Mouse (Mus musculus): ENCODE data around the gene Gtsf1l. TPM values are rescaled to one million over a fixed set of nuclear protein-coding genes. Genes with fewer than 3 reads are reported as not detected.

The Gtsf1l gene
- total RNA-seq, 2 experiments from 2014 or later = not detected

- intact Hi-C loops (cut with DNase I) = no loop called here
Observed at GRCm38 (mm10) chr2:163056584-163056983, 31.1 kb downstream of the Gtsf1l start.

GRCm38 (mm10) chr2:163055715-163056114 lies 31.9 kb downstream of the Gtsf1l start:
- intact Hi-C loops (cut with DNase I) = no loop called here

More at GRCm38 (mm10) chr2:163056584-163056983, 31.1 kb downstream of the Gtsf1l start:
- DNase-seq (ENCODE audit: low spot score in 2 of 2) = no peak

GRCm38 (mm10) chr2:163054891-163055494 lies 32.7 kb downstream of the Gtsf1l start:
- intact Hi-C loops (cut with DNase I) = no loop called here
- DNase-seq (ENCODE audit: low spot score in 2 of 2) = no peak

More at GRCm38 (mm10) chr2:163055715-163056114, 31.9 kb downstream of the Gtsf1l start:
- DNase-seq (ENCODE audit: low spot score in 2 of 2) = no peak

- peak; percentile 75 to 83 for DNase-seq (ENCODE audit: low spot score in 2 of 2)
- intact Hi-C loops (cut with DNase I) = no loop called here
Observed at GRCm38 (mm10) chr2:163054335-163054840, 33.3 kb downstream of the Gtsf1l start, which contains the start of gene Mybl2. Gene Mybl2, plus strand, starts transcription at chr2:163054687.

- intact Hi-C loops (cut with DNase I) = no loop called here
- no peak for DNase-seq (ENCODE audit: low spot score in 2 of 2)
Observed at GRCm38 (mm10) chr2:163052826-163053225, 34.8 kb downstream of the Gtsf1l start.

- intact Hi-C loops (cut with DNase I) = no loop called here
- DNase-seq (ENCODE audit: low spot score in 2 of 2) = no peak
Observed at GRCm38 (mm10) chr2:163052101-163052500, 35.6 kb downstream of the Gtsf1l start.

GRCm38 (mm10) chr2:163051691-163052090 lies 36.0 kb downstream of the Gtsf1l start:
- no peak for DNase-seq (ENCODE audit: low spot score in 2 of 2)
- intact Hi-C loops (cut with DNase I) = no loop called here

GRCm38 (mm10) chr2:163049116-163049515 lies 38.5 kb downstream of the Gtsf1l start:
- no peak for DNase-seq (ENCODE audit: low spot score in 2 of 2)
- intact Hi-C loops (cut with DNase I) = loop anchor here (5.0 to 10.0 kb wide), 2 partner anchors 283 to 356 kb away; no protein-coding TSS in a partner anchor

GRCm38 (mm10) chr2:163048125-163048524 lies 39.5 kb downstream of the Gtsf1l start:
- peak; percentile 70 to 75 for DNase-seq (ENCODE audit: low spot score in 2 of 2)
- intact Hi-C loops (cut with DNase I) = loop anchor here (5.0 to 10.0 kb wide), 2 partner anchors 284 to 357 kb away; no protein-coding TSS in a partner anchor

- DNase-seq (ENCODE audit: low spot score in 2 of 2) = no peak
- intact Hi-C loops (cut with DNase I) = loop anchor here (10.0 kb wide), 1 partner anchor 365 kb away; no protein-coding TSS in a partner anchor
Observed at GRCm38 (mm10) chr2:163039940-163040339, 47.7 kb downstream of the Gtsf1l start.

Small RNA genes lying within 50 kb of the gene (microRNA-seq; reads per million reads assigned to microRNA genes)
- 0 reads per million in 2 experiments for gene Gm22174
- 0 reads per million in 2 experiments for gene Mir7003

Other genes starting within 250 kb of the Gtsf1l start
- gene Srsf6, start 156.3 kb downstream of the Gtsf1l start, total RNA-seq (2021) = 100 to 1,000 TPM; 112 to 115 TPM
- 10 to 100 TPM; 24.1 to 24.9 TPM for gene L3mbtl1, start 144.4 kb downstream of the Gtsf1l start, total RNA-seq (2021)
- 1 to 10 TPM in 1 of 2 experiments, under 1 TPM in 1; 0.55 to 1.1 TPM for gene Sgk2, start 100.5 kb downstream of the Gtsf1l start, total RNA-seq (2021)
- 10 to 100 TPM; 29.8 to 30.6 TPM for gene Ift52, start 70.5 kb downstream of the Gtsf1l start, total RNA-seq (2021)
- 1 to 10 TPM; 2.0 to 2.4 TPM for gene Mybl2, start 33.2 kb downstream of the Gtsf1l start, total RNA-seq (2021)
- gene Tox2, start 115.3 kb upstream of the Gtsf1l start, total RNA-seq (2021) = 10 to 100 TPM; 22.0 to 27.4 TPM